1 mouse cellular context compared by ENCODE assay signal in genomic region chr1:170136351-170137009, GRCm38 (mm10).
TF ChIP-seq lines count a peak whose summit lies in the region.

No protein-coding gene starts in this region.

TF ChIP-seq in CH12.LX, 34 proteins besides CTCF, POLR2A, EP300 and RAD21 (continued from another document):
- TF ChIP-seq JUND (conservative IDR thresholded peaks at IDR 0.05; ENCODE audit: low read depth, low read length) (no peak; the same call in 1 of the 2 replicates), TCF12 (IDR thresholded peaks at IDR 0.05; ENCODE audit: low read depth, low read length) (peak; percentile 20; the same call in 1 of the 2 replicates), CHD1 (IDR thresholded peaks at IDR 0.05; ENCODE audit: low read depth, low read length) (no peak), MXI1 (IDR thresholded peaks at IDR 0.05; ENCODE audit: low read depth, low read length) (peak; percentile 46; the same call in 1 of the 2 replicates), USF1 (IDR thresholded peaks at IDR 0.05; ENCODE audit: low read depth, low read length) (no peak), E2F4 (IDR thresholded peaks at IDR 0.05; ENCODE audit: insufficient replicate concordance, low read depth, low read length) (no peak), ZC3H11A (IDR thresholded peaks at IDR 0.05; ENCODE audit: low read depth, low read length) (peak; percentile 61), SIN3A (IDR thresholded peaks at IDR 0.05; ENCODE audit: low read length) (peak; percentile 83), PAX5 (IDR thresholded peaks at IDR 0.05; ENCODE audit: low read length) (no peak), KAT2A (IDR thresholded peaks at IDR 0.05; ENCODE audit: insufficient replicate concordance, low read length) (no peak), BHLHE40 (IDR thresholded peaks at IDR 0.05; ENCODE audit: low read depth, low read length) (peak; percentile 35; the same call in 1 of the 2 replicates), ZMIZ1 (IDR thresholded peaks at IDR 0.05; ENCODE audit: low read depth, low read length) (no peak), NELFE (IDR thresholded peaks at IDR 0.05; ENCODE audit: low read depth, low read length) (peak; percentile 28; the same call in 1 of the 2 replicates), GABPA (IDR thresholded peaks at IDR 0.05; ENCODE audit: insufficient replicate concordance, low read depth, low read length) (no peak), TBP (conservative IDR thresholded peaks at IDR 0.05; ENCODE audit: low read depth, low read length) (no peak), USF2 (conservative IDR thresholded peaks at IDR 0.05; ENCODE audit: low read depth, low read length) (no peak), MAFK (IDR thresholded peaks at IDR 0.05; ENCODE audit: insufficient replicate concordance, low read length) (no peak)
